Mouse (Mus musculus) CH12.LX (cell line): ENCODE data around the gene Nedd8.

Source experiments
- CHD2 ChIP-seq: IDR thresholded peaks from 2 replicates; pipeline ENCODE4 v1.6.1; 2011; ENCODE audit warnings: low read length, improper control_type of control experiment
- CTCF ChIP-seq, 2 experiments: IDR thresholded peaks in 1 of 2; conservative IDR thresholded peaks in 1 of 2; 2 replicates each; pipeline ENCODE4 v1.5.1; 2011 to 2012; ENCODE audit warnings: low read depth in 2 of 2, low read length in 2 of 2, improper control_type of control experiment in 1 of 2, inconsistent platforms in 1 of 2, mild to moderate bottlenecking in 1 of 2, moderate library complexity in 1 of 2
- HCFC1 ChIP-seq: IDR thresholded peaks from 2 replicates; pipeline ENCODE4 v1.6.1; 2012; ENCODE audit warnings: low read depth, mild to moderate bottlenecking, inconsistent platforms, low read length, improper control_type of control experiment
- TCF12 ChIP-seq: IDR thresholded peaks from 2 replicates; pipeline ENCODE4 v1.6.1; 2014; ENCODE audit warnings: low read depth, mild to moderate bottlenecking, inconsistent platforms, low read length, improper control_type of control experiment

DNA sequence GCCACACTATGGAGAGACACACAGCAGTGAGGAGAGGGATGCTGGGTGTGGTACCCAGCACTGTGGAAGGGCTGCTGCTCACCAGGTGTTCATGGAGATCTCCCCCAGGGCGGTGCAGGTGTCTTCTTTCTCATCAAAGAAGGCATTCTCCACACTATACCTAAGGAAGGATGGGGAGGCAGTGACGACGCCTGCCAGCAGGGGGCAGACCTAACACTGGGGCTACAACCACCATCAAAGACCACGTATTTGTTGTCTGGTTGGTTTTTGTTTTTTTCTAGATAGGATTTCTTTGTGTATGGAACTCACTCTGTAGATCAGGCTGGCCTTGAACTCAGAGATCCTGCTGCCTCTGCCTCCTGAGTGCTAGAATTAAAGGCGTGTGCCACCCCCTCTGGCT, 42.6 kb downstream of the Nedd8 start:
- peak; percentile 77 for TF ChIP-seq CTCF (conservative IDR thresholded peaks at IDR 0.05 in 1 of 2, IDR thresholded peaks at IDR 0.05 in 1 of 2; ENCODE audit: low read depth in 2 of 2, low read length in 2 of 2)
- TF ChIP-seq HCFC1 = no peak
- TF ChIP-seq TCF12 = no peak
- TF ChIP-seq CHD2 = no peak
